Mouse (Mus musculus): Measurements from ENCODE around the gene Ubtf. TPM values are rescaled to one million over a fixed set of nuclear protein-coding genes. Genes with fewer than 3 reads are reported as not detected.
A peak's percentile ranks its signal among the peaks of the same experiment; 100 is the strongest.
"Not testable (repeated sequence)": the region's sequence is repeated elsewhere in the genome, so short reads cannot be mapped to it uniquely, and the experiment has no call there.

The Ubtf gene
- 82.8 and 83.9 TPM in 2 replicates for polyA plus RNA-seq (2015; fragmentation: Nextera tagmentation; extraction: Ambion mirVana)

DNA sequence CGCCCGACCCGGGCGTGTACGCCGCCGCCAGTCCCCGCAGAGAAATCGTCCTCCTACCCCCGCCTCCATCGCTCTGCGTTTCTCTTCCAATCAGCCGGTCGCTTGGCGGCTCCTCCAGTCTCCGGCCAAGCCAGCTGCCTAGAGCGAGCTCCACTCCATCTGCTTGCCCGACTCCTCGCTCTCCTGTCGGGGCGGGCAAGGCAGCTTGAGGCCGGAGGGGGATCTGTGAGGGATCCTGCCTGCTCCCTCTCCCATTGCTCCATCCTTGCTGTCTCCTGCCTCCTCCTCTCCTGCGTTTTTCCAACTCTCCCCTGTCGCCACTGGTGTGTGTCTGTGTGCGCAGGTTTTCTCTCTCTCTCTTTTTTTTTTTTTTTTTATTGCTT, at the start of gene Ubtf:
Gene Ubtf, minus strand, starts transcription at position 333 of the 383 bp plus-strand sequence.
- WGBS: under 1% methylated on average over 25 of the region's 25 CpGs

DNA sequence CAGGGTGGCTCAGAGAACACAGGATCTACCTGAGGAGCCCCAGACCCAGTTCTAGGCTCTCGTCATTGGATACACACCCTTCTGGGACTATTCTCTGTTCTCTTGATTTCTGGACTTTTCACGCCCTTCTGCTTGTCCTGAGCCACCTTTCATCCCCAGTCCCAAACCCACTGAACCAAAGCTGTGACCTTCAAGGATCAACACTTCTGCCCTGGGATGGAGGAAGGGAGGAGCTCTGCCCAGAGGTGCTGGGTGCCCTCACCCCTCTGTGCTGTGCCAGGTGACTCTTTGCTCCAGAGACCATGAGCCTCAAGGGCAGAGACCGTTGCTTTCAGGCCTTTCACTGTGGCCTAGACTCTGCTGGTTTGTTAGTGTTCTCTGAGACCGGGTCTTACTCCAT, 49.7 kb upstream of the Ubtf start:
- H3K9me3 ChIP-seq: no peaks in the 10 kb centered on the region
- no peak overlapping the region for H3K4me2 ChIP-seq
- no peak overlapping the region for H3K4me3 ChIP-seq
- WGBS: 80% methylated on average over 4 of the region's 4 CpGs
- H3K36me3 ChIP-seq (replicated peaks): no peaks in the 10 kb centered on the region
- H3K9ac ChIP-seq: no peak overlapping the region
- no peaks in the 10 kb centered on the region for H3K4me1 ChIP-seq
- ATAC-seq (replicated peaks): no peak
- no peak overlapping the region for H3K27ac ChIP-seq
- H3K27me3 ChIP-seq (replicated peaks): no peaks in the 10 kb centered on the region

More for the DNA sequence above, at the start of gene Ubtf:
- no peaks in the 10 kb centered on the region for H3K9me3 ChIP-seq
- peak within 1 kb of the TSS; percentile 67 for H3K4me3 ChIP-seq
- peak within 1 kb of the TSS; percentile 98 for H3K27ac ChIP-seq
- ATAC-seq (replicated peaks): no peak; the same call in 1 of the 2 replicates
- no peaks in the 10 kb centered on the region for H3K27me3 ChIP-seq (replicated peaks)
- peaks cover 2% of the 10 kb centered on the region; the same call in 1 of the 2 replicates for H3K36me3 ChIP-seq (replicated peaks)
- peak within 1 kb of the TSS; percentile 89 for H3K4me2 ChIP-seq
- peak within 1 kb of the TSS; percentile 86 for H3K9ac ChIP-seq
- peaks cover 28% of the 10 kb centered on the region for H3K4me1 ChIP-seq

DNA sequence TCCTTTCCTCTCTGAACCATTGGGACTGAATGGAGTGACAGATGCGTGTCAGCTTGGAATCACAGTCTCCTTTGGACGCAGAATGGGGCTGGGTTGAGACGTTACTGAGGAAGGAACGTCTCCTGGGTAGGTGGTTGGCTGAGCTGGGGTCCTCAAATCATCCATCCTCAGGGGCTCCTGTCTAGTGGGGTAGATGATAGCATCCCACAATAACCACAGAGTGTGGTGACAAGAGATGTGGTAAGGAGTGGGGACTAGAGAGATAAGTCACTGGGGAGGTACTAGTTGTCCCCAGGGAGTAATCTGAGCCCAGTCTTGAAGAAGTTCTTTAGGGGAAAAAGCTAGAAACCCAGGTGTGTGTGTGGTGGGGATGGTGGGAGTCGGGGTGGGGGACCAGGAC, 48.8 kb upstream of the Ubtf start:
- Histone ChIP-seq H3K27me3 (replicated peaks) (no peaks in the 10 kb centered on the region), H3K9me3 (no peaks in the 10 kb centered on the region), H3K4me2 (no peak overlapping the region), H3K9ac (no peak overlapping the region), H3K4me3 (no peak overlapping the region), H3K27ac (no peak overlapping the region), H3K4me1 (no peaks in the 10 kb centered on the region), H3K36me3 (replicated peaks) (no peaks in the 10 kb centered on the region)
- ATAC-seq (replicated peaks): no peak
- WGBS: 86% methylated on average over 5 of the region's 5 CpGs

DNA sequence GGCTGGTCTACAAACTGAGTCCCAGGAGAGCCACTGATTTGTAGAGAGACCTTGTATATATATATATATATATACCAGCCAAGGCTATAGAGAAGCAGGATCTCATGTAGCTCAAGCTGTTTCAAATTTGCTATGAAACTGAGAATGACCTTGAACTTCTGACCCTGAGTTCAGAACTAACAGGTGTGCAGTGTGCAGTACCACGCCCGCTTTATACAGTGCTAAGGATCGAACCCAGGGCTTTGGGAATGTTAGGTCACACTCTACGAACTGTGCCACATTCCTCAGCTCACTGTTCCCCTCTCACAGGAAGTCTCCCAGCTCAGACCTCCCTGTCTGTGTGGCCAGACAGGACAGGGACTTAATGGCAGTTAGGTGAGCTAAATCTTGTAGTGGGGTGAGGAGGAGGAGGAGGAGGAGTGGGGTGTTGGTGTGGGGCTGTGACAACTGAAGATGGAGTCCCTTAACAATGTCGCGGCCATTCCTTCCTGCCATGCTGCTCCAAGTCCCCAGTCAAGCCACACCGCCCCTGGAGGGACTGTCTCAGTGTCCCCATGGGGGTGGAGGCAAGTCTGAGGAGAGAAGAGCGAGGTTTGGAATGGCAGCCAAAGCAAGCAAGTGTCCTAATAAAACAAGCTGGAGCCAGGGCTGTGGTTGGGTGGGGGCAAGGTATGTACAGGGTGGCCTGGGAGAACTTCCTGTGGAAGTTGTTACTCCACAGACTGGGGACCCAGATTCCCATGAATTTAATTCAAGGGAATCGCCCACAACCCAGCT, 48.1 kb upstream of the Ubtf start:
- Histone ChIP-seq H3K27me3 (replicated peaks) (no peaks in the 10 kb centered on the region), H3K27ac (no peak overlapping the region), H3K4me3 (no peak overlapping the region), H3K36me3 (replicated peaks) (no peaks in the 10 kb centered on the region), H3K4me2 (no peak overlapping the region), H3K9me3 (no peaks in the 10 kb centered on the region), H3K9ac (no peak overlapping the region), H3K4me1 (no peaks in the 10 kb centered on the region)
- 87% methylated on average over 9 of the region's 9 CpGs for WGBS
- no peak for ATAC-seq (replicated peaks)

DNA sequence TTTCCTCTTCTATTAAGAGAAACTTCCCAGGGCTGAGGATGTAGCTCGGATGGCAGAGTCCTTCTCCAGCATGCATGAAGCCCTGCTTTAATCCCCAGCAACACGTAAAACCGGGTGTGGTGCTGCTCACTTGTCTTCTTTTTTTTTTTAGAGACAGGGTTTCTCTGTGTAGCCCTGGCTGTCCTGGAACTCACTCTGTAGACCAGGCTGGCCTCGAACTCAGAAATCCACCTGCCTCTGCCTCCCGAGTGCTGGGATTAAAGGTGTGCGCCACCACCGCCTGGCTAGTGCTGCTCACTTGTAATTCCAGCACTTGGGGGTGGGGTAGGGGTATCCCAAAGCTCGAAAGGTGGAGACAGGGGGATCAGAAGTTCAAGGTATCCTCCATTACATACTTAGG, 46.6 kb upstream of the Ubtf start, which contains the start of gene Slc4a1:
Gene Slc4a1, minus strand, starts transcription at position 101 of the 400 bp plus-strand sequence.
- not testable (repeated sequence) for ATAC-seq (replicated peaks); H3K9me3 ChIP-seq; H3K36me3 ChIP-seq (replicated peaks); H3K27ac ChIP-seq; H3K4me2 ChIP-seq; H3K27me3 ChIP-seq (replicated peaks); H3K9ac ChIP-seq; H3K4me1 ChIP-seq; H3K4me3 ChIP-seq
- WGBS: 86% methylated on average over 8 of the region's 8 CpGs

DNA sequence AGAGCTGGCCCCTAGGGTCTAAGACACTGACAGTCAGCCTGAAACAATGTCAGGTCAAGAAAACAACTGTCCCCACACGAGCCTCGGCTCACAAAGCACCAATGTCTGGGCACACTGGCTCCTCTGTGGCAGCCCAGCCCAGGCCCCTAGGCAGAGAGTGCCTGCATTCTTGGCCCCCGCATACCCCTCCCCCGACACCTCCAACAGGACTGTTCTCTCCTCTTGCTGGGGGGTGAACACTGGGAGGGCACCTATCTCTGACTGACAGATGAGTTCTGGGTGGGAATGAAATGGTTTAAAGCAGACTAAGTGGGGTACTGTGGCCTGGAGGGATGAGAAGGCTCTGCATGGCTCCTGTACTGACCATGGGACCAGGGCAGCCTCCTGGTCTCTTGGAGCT, 46.2 kb upstream of the Ubtf start:
- no peak overlapping the region for H3K9ac ChIP-seq
- H3K27ac ChIP-seq: no peak overlapping the region
- no peaks in the 10 kb centered on the region for H3K4me1 ChIP-seq
- no peaks in the 10 kb centered on the region; the same call in 1 of the 2 replicates for H3K27me3 ChIP-seq (replicated peaks)
- no peak overlapping the region for H3K4me3 ChIP-seq
- no peak for ATAC-seq (replicated peaks)
- H3K36me3 ChIP-seq (replicated peaks): no peaks in the 10 kb centered on the region
- 54% methylated on average over 4 of the region's 4 CpGs for WGBS
- no peaks in the 10 kb centered on the region for H3K9me3 ChIP-seq
- no peak overlapping the region for H3K4me2 ChIP-seq

DNA sequence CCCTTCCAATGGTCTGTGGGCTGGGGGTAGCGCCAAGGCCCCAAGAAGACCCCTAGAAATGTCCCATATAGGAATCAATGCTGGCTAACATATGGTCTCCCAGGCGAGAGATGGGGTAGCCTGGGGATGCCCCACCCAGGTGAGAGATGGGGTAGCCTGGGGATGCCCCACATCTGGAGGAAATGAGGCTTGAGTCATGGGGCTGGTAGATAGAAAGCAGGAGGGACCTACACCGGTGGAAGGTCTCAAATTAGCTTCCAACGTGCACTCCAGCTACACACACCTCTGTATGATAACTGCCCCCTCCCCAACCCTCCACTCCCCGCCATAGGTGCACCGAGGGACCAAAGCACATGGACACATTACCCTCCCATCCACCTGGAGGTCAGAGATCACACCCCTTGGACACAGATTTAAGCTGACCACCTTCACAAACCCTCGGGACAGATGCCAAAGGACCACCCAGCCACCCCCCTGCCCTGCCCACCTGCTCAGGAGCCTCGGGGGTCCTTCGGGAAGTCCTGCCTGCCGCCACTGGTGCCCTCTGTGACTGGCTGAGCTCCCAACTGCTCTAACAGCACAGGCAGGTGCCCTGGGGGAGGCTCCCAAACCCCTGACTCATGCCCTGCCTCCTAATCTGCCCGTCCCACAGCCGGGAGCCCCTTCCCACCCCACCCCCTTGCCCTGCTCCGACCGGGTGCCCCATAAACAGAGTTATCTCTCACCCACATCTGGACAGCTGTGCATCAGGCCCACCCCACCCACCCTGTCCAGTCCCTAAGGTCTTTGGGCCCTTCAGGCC, 45.2 kb upstream of the Ubtf start:
- Histone ChIP-seq H3K36me3 (replicated peaks) (no peaks in the 10 kb centered on the region), H3K4me2 (no peak overlapping the region), H3K4me1 (no peaks in the 10 kb centered on the region), H3K9me3 (no peaks in the 10 kb centered on the region), H3K4me3 (no peak overlapping the region), H3K9ac (no peak overlapping the region), H3K27ac (no peak overlapping the region), H3K27me3 (replicated peaks) (no peaks in the 10 kb centered on the region; the same call in 1 of the 2 replicates)
- no peak for ATAC-seq (replicated peaks)
- WGBS: 78% methylated on average over 14 of the region's 14 CpGs

DNA sequence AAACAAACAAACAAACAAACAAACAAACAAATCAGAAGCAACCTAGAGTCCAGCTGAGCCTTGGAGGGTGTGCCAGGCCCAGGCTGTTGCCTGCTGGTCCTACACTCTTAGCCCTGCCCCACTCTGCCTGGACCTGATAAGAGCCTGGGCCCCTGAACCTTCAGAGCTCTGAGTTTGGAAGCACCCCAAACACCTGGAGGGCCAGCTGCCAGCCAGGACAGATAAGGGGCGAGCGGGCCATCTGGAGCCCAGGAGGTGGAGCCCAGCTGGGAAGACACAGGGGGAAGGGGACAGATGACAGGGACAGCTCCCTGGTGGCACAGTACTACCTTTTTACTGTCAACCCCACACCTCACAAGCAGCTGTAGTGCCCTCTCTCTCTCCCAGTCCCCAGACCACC, 44.1 kb upstream of the Ubtf start:
- Histone ChIP-seq H3K9ac (no peak overlapping the region), H3K4me2 (no peak overlapping the region), H3K27ac (no peak overlapping the region), H3K36me3 (replicated peaks) (no peaks in the 10 kb centered on the region), H3K27me3 (replicated peaks) (no peaks in the 10 kb centered on the region; the same call in 1 of the 2 replicates), H3K4me1 (no peaks in the 10 kb centered on the region), H3K9me3 (no peaks in the 10 kb centered on the region), H3K4me3 (no peak overlapping the region)
- 69% methylated on average over 2 of the region's 2 CpGs for WGBS
- ATAC-seq (replicated peaks): no peak

DNA sequence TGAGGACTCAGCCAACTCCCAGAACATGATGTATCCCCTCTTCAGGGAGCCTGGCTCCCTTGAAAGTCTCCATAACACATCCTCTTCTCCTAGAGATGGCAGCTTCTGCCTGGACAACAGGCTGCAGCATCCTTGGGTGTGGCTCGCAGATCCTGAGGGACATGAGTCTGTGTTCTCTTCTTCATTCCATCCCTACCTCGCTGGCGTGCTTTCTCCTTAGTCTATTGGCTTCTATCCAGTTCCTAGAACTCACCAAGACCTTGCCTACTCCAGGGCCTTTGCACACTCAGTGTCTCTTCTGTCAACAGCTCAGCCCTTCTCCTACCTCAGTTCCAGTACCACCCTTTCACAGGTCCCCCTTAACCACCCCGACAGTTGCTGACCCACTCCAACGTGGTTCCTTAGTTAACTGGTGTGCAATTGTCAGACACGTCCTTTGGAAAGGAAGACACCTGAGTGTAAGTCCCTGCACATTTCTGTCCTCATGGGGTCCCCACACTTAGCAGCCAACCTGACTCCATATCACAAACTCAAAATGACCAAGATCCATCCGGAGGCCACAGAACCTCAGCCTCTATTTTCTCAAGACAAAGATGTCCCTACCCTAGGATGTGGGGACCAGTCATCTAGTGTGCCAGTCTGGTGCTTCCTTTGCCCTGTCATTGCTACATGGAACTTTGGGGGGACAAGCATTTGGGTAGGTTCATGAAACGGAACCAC, 42.4 kb upstream of the Ubtf start:
- no peak for ATAC-seq (replicated peaks)
- Histone ChIP-seq H3K27ac (no peak overlapping the region), H3K4me1 (no peaks in the 10 kb centered on the region), H3K36me3 (replicated peaks) (no peaks in the 10 kb centered on the region), H3K27me3 (replicated peaks) (no peaks in the 10 kb centered on the region; the same call in 1 of the 2 replicates), H3K9me3 (no peaks in the 10 kb centered on the region), H3K4me2 (no peak overlapping the region), H3K9ac (no peak overlapping the region), H3K4me3 (no peak overlapping the region)
- 86% methylated on average over 8 of the region's 8 CpGs for WGBS

DNA sequence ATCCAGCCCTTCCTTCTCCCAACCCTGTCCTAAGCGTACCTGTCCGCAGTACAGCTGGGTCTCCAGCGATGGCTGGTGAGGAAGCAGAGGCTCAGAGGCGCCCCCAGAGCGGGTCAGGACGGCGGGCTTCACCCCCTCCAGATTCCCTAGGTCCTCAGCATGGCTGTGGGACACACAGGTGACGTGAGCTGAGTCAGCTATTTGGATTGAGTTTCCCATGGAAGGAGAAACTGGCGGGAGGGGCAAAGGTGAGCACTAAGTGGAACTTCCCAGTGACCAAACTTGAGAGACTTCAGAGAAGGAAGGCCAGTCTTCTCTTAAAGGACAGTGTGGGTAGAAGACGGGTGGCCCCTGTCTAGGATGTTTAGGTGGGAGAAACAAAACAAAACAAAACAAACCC, 38.8 kb upstream of the Ubtf start:
- WGBS: 68% methylated on average over 10 of the region's 10 CpGs
- H3K4me2 ChIP-seq: no peak overlapping the region
- no peaks in the 10 kb centered on the region; the same call in 1 of the 2 replicates for H3K27me3 ChIP-seq (replicated peaks)
- no peak overlapping the region for H3K27ac ChIP-seq
- ATAC-seq (replicated peaks): no peak
- no peak overlapping the region for H3K9ac ChIP-seq
- no peak overlapping the region for H3K4me3 ChIP-seq
- H3K4me1 ChIP-seq: no peaks in the 10 kb centered on the region
- H3K36me3 ChIP-seq (replicated peaks): no peaks in the 10 kb centered on the region
- no peaks in the 10 kb centered on the region for H3K9me3 ChIP-seq

DNA sequence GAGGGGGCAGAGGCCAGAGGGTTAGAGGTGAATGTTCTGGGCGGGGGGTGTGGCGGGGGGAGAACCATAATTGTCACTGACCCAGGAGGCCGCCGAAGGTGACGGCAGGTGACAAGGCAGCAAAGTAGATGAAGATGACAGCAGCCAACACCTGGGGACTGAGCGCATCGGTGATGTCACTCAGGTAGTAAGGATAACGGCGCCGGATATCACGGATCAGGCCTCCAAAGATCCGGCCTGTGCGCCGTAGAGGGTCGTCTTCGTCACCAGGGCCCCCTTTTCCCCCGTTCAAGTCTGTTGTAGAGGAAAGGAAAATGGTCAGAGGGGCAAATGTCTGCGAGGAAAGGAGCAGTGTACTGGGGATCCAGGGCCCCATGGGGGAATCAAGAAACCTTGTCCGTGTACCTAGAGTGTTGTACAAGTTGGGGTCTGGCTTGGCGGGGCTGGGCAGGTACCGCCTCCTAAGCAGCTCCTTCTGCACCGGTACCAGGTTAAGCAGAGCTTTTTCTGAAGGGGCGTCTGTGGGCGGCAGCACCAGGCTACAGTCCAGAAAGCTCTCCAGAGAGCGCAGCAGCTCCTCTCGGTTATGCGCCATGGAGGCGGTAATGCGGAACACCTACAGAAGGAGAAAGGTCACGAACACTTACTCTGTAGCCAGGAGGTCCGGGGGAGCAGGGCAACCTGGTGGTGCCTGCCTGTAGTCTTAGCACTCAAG, 37.3 kb upstream of the Ubtf start:
- Histone ChIP-seq H3K27me3 (replicated peaks) (no peaks in the 10 kb centered on the region; the same call in 1 of the 2 replicates), H3K9me3 (no peaks in the 10 kb centered on the region), H3K4me3 (no peak overlapping the region), H3K36me3 (replicated peaks) (no peaks in the 10 kb centered on the region), H3K4me1 (no peaks in the 10 kb centered on the region), H3K9ac (no peak overlapping the region), H3K4me2 (no peak overlapping the region), H3K27ac (no peak overlapping the region)
- 77% methylated on average over 31 of the region's 31 CpGs for WGBS
- ATAC-seq (replicated peaks): no peak

All from midbrain, embryonic 15.5 days (tissue).